Mouse (Mus musculus) hindbrain, embryonic 15.5 days (tissue): ENCODE measurements around the gene B3gnt2. TPM values are rescaled to one million over a fixed set of nuclear protein-coding genes. Genes with fewer than 3 reads are reported as not detected.
A peak's percentile ranks its signal among the peaks of the same experiment; 100 is the strongest.

Experiments used
- ATAC-seq: fragments of 200-750 bp; cut with Nextera tagmentation; 2 replicates; pipeline ENCODE4 v1.8.0; 2017; ENCODE audit warnings: low read depth, moderate number of reproducible peaks, moderate TSS enrichment; ENCODE audit not compliant: low FRiP score
- H3K27ac ChIP-seq: fragments of 300-500 bp; sonication (generic); replicated peaks from 2 replicates; pipeline ENCODE4 v1.5.1; 2015; ENCODE audit warnings: mild to moderate bottlenecking, inconsistent platforms
- H3K27me3 ChIP-seq: fragments of 300-500 bp; sonication (generic); 2 replicates; pipeline ENCODE4 v1.6.1; 2015; ENCODE audit warnings: control low read depth, inconsistent platforms
- H3K36me3 ChIP-seq: fragments of 300-500 bp; sonication (generic); 2 replicates; pipeline ENCODE4 v1.6.1; 2015; ENCODE audit warnings: control low read depth, inconsistent platforms
- H3K4me1 ChIP-seq: fragments of 300-500 bp; sonication (generic); replicated peaks from 2 replicates; pipeline ENCODE4 v1.6.1; 2015; ENCODE audit warnings: control low read depth, inconsistent platforms
- H3K4me2 ChIP-seq: fragments of 300-500 bp; sonication (generic); 2 replicates; pipeline ENCODE4 v1.6.1; 2015; ENCODE audit warnings: moderate library complexity, mild to moderate bottlenecking, inconsistent platforms
- H3K4me3 ChIP-seq: fragments of 300-500 bp; sonication (generic); 2 replicates; pipeline ENCODE4 v1.5.1; 2015; ENCODE audit warnings: mild to moderate bottlenecking, inconsistent platforms
- H3K9ac ChIP-seq: fragments of 300-500 bp; sonication (generic); 2 replicates; pipeline ENCODE4 v1.6.1; 2015; ENCODE audit warnings: inconsistent platforms
- H3K9me3 ChIP-seq: fragments of 300-500 bp; sonication (generic); 2 replicates; pipeline ENCODE4 v1.6.1; 2016; ENCODE audit warnings: control low read depth, inconsistent platforms
- WGBS: fragments of 180-500 bp; shearing (Covaris S2); methylation state at CpG from one replicate; pipeline ENCODE4 v1.1.7; 2015; 5-methylcytosine and 5-hydroxymethylcytosine counted together
- polyA plus RNA-seq: library from polyadenylated mRNA; unstranded; fragments of >200 nt; fragmentation: Nextera tagmentation; extraction: Ambion mirVana; gene quantifications from 2 replicates; pipeline ENCODE4 v1.2.1, GENCODE M21; 2015

Gene B3gnt2
- polyA plus RNA-seq, 1 experiment from 2014 or later: 3.0 TPM

- H3K36me3 ChIP-seq: no peaks in the 10 kb centered on the region
- WGBS: 92% methylated on average over 5 of the region's 5 CpGs
- H3K27ac ChIP-seq: no peak overlapping the region
- no peaks in the 10 kb centered on the region for H3K9me3 ChIP-seq
- H3K9ac ChIP-seq: no peak overlapping the region
- peaks cover 8% of the 10 kb centered on the region; the same call in 1 of the 2 replicates for H3K4me1 ChIP-seq
- H3K4me3 ChIP-seq: no peak overlapping the region
- H3K4me2 ChIP-seq: no peak overlapping the region
- H3K27me3 ChIP-seq: peaks cover 6% of the 10 kb centered on the region; the same call in 1 of the 2 replicates
- ATAC-seq: no peak
Observed at GRCm38 (mm10) chr11:22867691-22868090, 6.9 kb upstream of the B3gnt2 start.

- ATAC-seq: no peak
- 79% methylated on average over 7 of the region's 7 CpGs for WGBS
Observed at GRCm38 (mm10) chr11:22865635-22866246, 5.0 kb upstream of the B3gnt2 start.

GRCm38 (mm10) chr11:22864305-22865060 is 3.7 kb upstream of the B3gnt2 start:
- WGBS: 54% methylated on average over 8 of the region's 8 CpGs
- Histone ChIP-seq H3K4me2 (no peak overlapping the region), H3K9me3 (no peaks in the 10 kb centered on the region), H3K27ac (no peak overlapping the region), H3K27me3 (peaks cover 34% of the 10 kb centered on the region), H3K4me1 (peaks cover 13% of the 10 kb centered on the region), H3K4me3 (no peak overlapping the region), H3K36me3 (no peaks in the 10 kb centered on the region), H3K9ac (no peak overlapping the region)
- no peak for ATAC-seq

More at GRCm38 (mm10) chr11:22865635-22866246, 5.0 kb upstream of the B3gnt2 start:
- Histone ChIP-seq H3K4me1 (peaks cover 4% of the 10 kb centered on the region; the same call in 1 of the 2 replicates), H3K27me3 (peaks cover 22% of the 10 kb centered on the region), H3K9me3 (no peaks in the 10 kb centered on the region), H3K4me2 (no peak overlapping the region), H3K27ac (no peak overlapping the region), H3K4me3 (no peak overlapping the region), H3K36me3 (no peaks in the 10 kb centered on the region), H3K9ac (no peak overlapping the region)

GRCm38 (mm10) chr11:22863581-22863980 is 2.8 kb upstream of the B3gnt2 start:
- H3K9ac ChIP-seq: no peak overlapping the region
- no peaks in the 10 kb centered on the region for H3K36me3 ChIP-seq
- no peak overlapping the region for H3K27ac ChIP-seq
- no peak for ATAC-seq
- H3K4me2 ChIP-seq: no peak overlapping the region
- no peaks in the 10 kb centered on the region for H3K9me3 ChIP-seq
- no peak overlapping the region for H3K4me3 ChIP-seq
- peaks cover 38% of the 10 kb centered on the region for H3K27me3 ChIP-seq
- WGBS: 47% methylated on average over 4 of the region's 4 CpGs
- peaks cover 20% of the 10 kb centered on the region for H3K4me1 ChIP-seq

- Histone ChIP-seq H3K27me3 (peaks cover 56% of the 10 kb centered on the region), H3K9me3 (no peaks in the 10 kb centered on the region), H3K27ac (no peak overlapping the region), H3K9ac (no peak overlapping the region), H3K36me3 (no peaks in the 10 kb centered on the region), H3K4me3 (no peak overlapping the region), H3K4me1 (peaks cover 25% of the 10 kb centered on the region), H3K4me2 (peak overlapping the region; percentile 100; the same call in 1 of the 2 replicates)
- no peak for ATAC-seq
- 61% methylated on average over 4 of the region's 4 CpGs for WGBS
Observed at GRCm38 (mm10) chr11:22861315-22861714, 554 bp upstream of the B3gnt2 start.

GRCm38 (mm10) chr11:22859633-22860334 is 977 bp downstream of the B3gnt2 start:
- Histone ChIP-seq H3K9ac (peak overlapping the region; percentile 60), H3K4me3 (peak overlapping the region; percentile 83), H3K9me3 (no peaks in the 10 kb centered on the region), H3K4me2 (peak overlapping the region; percentile 100), H3K27me3 (peaks cover 63% of the 10 kb centered on the region), H3K36me3 (no peaks in the 10 kb centered on the region), H3K4me1 (peaks cover 25% of the 10 kb centered on the region), H3K27ac (peak overlapping the region; percentile 34; the same call in 1 of the 2 replicates)
- ATAC-seq: peak; percentile 91
- under 1% methylated on average over 36 of the region's 55 CpGs for WGBS

GRCm38 (mm10) chr11:22859301-22859632 is 1.5 kb downstream of the B3gnt2 start:
- H3K4me1 ChIP-seq: peaks cover 23% of the 10 kb centered on the region
- H3K9ac ChIP-seq: peak overlapping the region; percentile 60
- H3K27ac ChIP-seq: no peak overlapping the region
- peak overlapping the region; percentile 83 for H3K4me3 ChIP-seq
- H3K9me3 ChIP-seq: no peaks in the 10 kb centered on the region
- no peaks in the 10 kb centered on the region for H3K36me3 ChIP-seq
- ATAC-seq: peak; percentile 80
- peaks cover 61% of the 10 kb centered on the region for H3K27me3 ChIP-seq
- peak overlapping the region; percentile 100 for H3K4me2 ChIP-seq
- WGBS: under 1% methylated on average over 36 of the region's 41 CpGs

GRCm38 (mm10) chr11:22858441-22859300 is 2.1 kb downstream of the B3gnt2 start:
- Histone ChIP-seq H3K27me3 (peaks cover 60% of the 10 kb centered on the region), H3K9me3 (no peaks in the 10 kb centered on the region), H3K4me3 (peak overlapping the region; percentile 83), H3K27ac (no peak overlapping the region), H3K9ac (peak overlapping the region; percentile 60), H3K36me3 (no peaks in the 10 kb centered on the region), H3K4me1 (peaks cover 21% of the 10 kb centered on the region), H3K4me2 (peak overlapping the region; percentile 100)
- ATAC-seq: 0 out of 2 replicates have a peak, but pooled peaks have one; percentile 24
- 3% methylated on average over 50 of the region's 50 CpGs for WGBS

GRCm38 (mm10) chr11:22857705-22858440 is 2.9 kb downstream of the B3gnt2 start:
- no peaks in the 10 kb centered on the region for H3K9me3 ChIP-seq
- 20% methylated on average over 25 of the region's 25 CpGs for WGBS
- peak overlapping the region; percentile 60; the same call in 1 of the 2 replicates for H3K9ac ChIP-seq
- H3K4me1 ChIP-seq: peaks cover 21% of the 10 kb centered on the region
- H3K36me3 ChIP-seq: no peaks in the 10 kb centered on the region
- no peak overlapping the region for H3K27ac ChIP-seq
- no peak for ATAC-seq
- peaks cover 57% of the 10 kb centered on the region for H3K27me3 ChIP-seq
- peak overlapping the region; percentile 100 for H3K4me2 ChIP-seq
- H3K4me3 ChIP-seq: peak overlapping the region; percentile 83

- Histone ChIP-seq H3K9ac (no peak overlapping the region), H3K36me3 (no peaks in the 10 kb centered on the region), H3K4me3 (no peak overlapping the region), H3K4me1 (peaks cover 21% of the 10 kb centered on the region), H3K27ac (no peak overlapping the region), H3K9me3 (no peaks in the 10 kb centered on the region), H3K4me2 (peak overlapping the region; percentile 100), H3K27me3 (peaks cover 53% of the 10 kb centered on the region)
- ATAC-seq: no peak
- 82% methylated on average over 5 of the region's 5 CpGs for WGBS
Observed at GRCm38 (mm10) chr11:22857106-22857704, 3.6 kb downstream of the B3gnt2 start.
